Mouse (Mus musculus) liver (tissue): ENCODE data around the gene Klf7.
"Not testable (repeated sequence)": the region's sequence is repeated elsewhere in the genome, so short reads cannot be mapped to it uniquely, and the experiment has no call there.

Source experiments
- DNase-seq: peaks from one replicate; pipeline ENCODE4 v3.0.0-alpha.2; 2020; ENCODE audit warnings: mixed read lengths

The Klf7 gene

GRCm38 (mm10) chr1:64121559-64122465 is at the start of gene Klf7:
TSS of gene Klf7 (minus strand) at chr1:64122282.
- DNase-seq, result peak; percentile 93

- no peak for DNase-seq
Observed at GRCm38 (mm10) chr1:64164526-64165062, 42.5 kb upstream of the Klf7 start.

GRCm38 (mm10) chr1:64158766-64159165 is 36.7 kb upstream of the Klf7 start:
- DNase-seq, result peak; percentile 27

GRCm38 (mm10) chr1:64149185-64149584 is 27.1 kb upstream of the Klf7 start:
- no peak for DNase-seq

GRCm38 (mm10) chr1:64142691-64143445 is 20.8 kb upstream of the Klf7 start:
- no peak for DNase-seq

- DNase-seq, result no peak
Observed at GRCm38 (mm10) chr1:64134439-64134838, 12.4 kb upstream of the Klf7 start.

GRCm38 (mm10) chr1:64126822-64127221 is 4.7 kb upstream of the Klf7 start:
- no peak for DNase-seq

GRCm38 (mm10) chr1:64122466-64122830 is 366 bp upstream of the Klf7 start:
- DNase-seq, result no peak

GRCm38 (mm10) chr1:64120811-64121515 is 1.1 kb downstream of the Klf7 start:
- DNase-seq, result peak; percentile 26

GRCm38 (mm10) chr1:64120421-64120810 is 1.7 kb downstream of the Klf7 start:
- peak; percentile 20 for DNase-seq

GRCm38 (mm10) chr1:64119851-64120250 is 2.2 kb downstream of the Klf7 start:
- DNase-seq, result peak; percentile 23

- no peak for DNase-seq
Observed at GRCm38 (mm10) chr1:64119358-64119794, 2.7 kb downstream of the Klf7 start.

GRCm38 (mm10) chr1:64118285-64119170 is 3.6 kb downstream of the Klf7 start:
- no peak for DNase-seq

GRCm38 (mm10) chr1:64117478-64118284 is 4.4 kb downstream of the Klf7 start:
- peak; percentile 9 for DNase-seq

GRCm38 (mm10) chr1:64116746-64117455 is 5.2 kb downstream of the Klf7 start:
- no peak for DNase-seq

GRCm38 (mm10) chr1:64114579-64114978 is 7.5 kb downstream of the Klf7 start:
- DNase-seq, result no peak

- DNase-seq, result not testable (repeated sequence)
Observed at GRCm38 (mm10) chr1:64108653-64109052, 13.4 kb downstream of the Klf7 start.

GRCm38 (mm10) chr1:64107526-64107925 is 14.6 kb downstream of the Klf7 start:
- DNase-seq, result no peak

GRCm38 (mm10) chr1:64106127-64106526 is 16.0 kb downstream of the Klf7 start:
- no peak for DNase-seq

- DNase-seq, result no peak
Observed at GRCm38 (mm10) chr1:64105181-64105646, 16.9 kb downstream of the Klf7 start.
